Mouse (Mus musculus) testis, adult 2 months (tissue): ENCODE results near the gene Apoc4.

Source experiments
- CTCF ChIP-seq: fragments of 200-500 bp; IDR thresholded peaks from 2 replicates; pipeline ENCODE4 v1.5.1; 2012; ENCODE audit warnings: low read depth, mild to moderate bottlenecking, inconsistent platforms, low read length, moderate library complexity; ENCODE audit not compliant: control insufficient read depth, insufficient read depth, insufficient replicate concordance
- POLR2A ChIP-seq: fragments of 200-500 bp; IDR thresholded peaks from 2 replicates; pipeline ENCODE4 v1.6.1; 2012; ENCODE audit warnings: low read depth, mild to moderate bottlenecking, inconsistent platforms, low read length, moderate library complexity; ENCODE audit not compliant: control insufficient read depth

DNA sequence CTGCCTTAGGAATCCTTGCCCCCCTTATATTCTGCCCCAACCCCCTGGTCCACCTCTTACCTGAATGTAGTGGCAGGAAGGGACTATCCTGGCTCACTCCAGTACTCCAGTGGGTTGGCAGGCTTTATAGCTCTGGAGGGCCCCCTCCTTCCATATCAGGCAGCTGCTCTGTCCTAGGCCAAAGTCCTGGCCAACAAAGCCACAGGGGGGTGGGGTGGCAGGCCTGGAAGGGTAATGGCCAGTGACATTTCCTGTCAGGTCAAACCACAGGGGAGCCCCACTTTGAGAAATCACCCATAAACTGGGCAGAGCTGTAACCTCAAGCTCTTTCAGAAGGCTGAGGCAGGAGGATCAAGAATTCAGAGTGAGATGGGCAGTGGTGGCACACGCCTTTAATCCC lies 4.6 kb downstream of the Apoc4 start:
- TF ChIP-seq CTCF, result no peak
- TF ChIP-seq POLR2A, result no peak
